8 mouse cellular contexts compared by ENCODE assay signal in the genomic region with DNA sequence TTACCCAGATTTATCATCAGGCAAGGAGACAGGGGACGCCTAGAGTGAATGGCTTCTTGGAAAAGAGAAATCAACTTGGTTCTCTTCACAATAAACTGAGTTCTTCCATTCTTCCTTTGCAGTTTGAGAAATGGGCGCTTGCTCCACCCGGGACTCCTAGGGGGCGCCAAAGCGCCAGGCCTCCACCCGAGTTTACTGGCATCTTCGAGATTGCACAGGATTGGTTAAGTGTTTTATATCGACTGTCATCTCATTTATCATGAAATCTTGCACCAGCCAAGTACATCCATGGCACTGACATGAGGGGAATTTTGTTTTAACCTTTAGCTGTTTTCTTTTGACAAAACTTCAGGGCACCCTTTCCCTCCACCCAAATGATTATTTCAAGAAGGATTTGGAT. TPM values are rescaled to one million over a fixed set of nuclear protein-coding genes. Genes with fewer than 3 reads are reported as not detected.
DNase-seq lines count a peak whose midpoint lies in the region; ATAC-seq and TF ChIP-seq lines count a peak whose summit lies in the region.

No protein-coding gene starts in this region.

- H3K9me3 ChIP-seq in forebrain, postnatal 0 days (ENCODE audit: low read length), result no peaks in the 10 kb centered on the region
- H3K9me3 ChIP-seq in forebrain, embryonic 16.5 days (ENCODE audit: control insufficient read depth, low read length), result no peaks in the 10 kb centered on the region
- no peaks in the 10 kb centered on the region for H3K9me3 ChIP-seq in neural tube, embryonic 11.5 days (ENCODE audit: control insufficient read depth, low read length)

- DNase-seq in forebrain, postnatal 0 days, result peak; percentile 81
- peak; percentile 32 to 57 for DNase-seq in urinary bladder, adult 18-20 months (ENCODE audit: low spot score in 2 of 2)
- DNase-seq in urinary bladder, postnatal 10 days (ENCODE audit: low spot score), result no peak
- peak; percentile 45 for DNase-seq in gastrocnemius, adult 18-20 months (ENCODE audit: low spot score)
- peak; percentile 62 to 80 for DNase-seq in layer of hippocampus, postnatal 25 days (ENCODE audit: extremely low spot score in 1 of 2, low spot score in 1 of 2)
- DNase-seq in neural tube, embryonic 11.5 days (ENCODE audit: low spot score), result peak; percentile 75

- 7% methylated on average over 8 of the region's 8 CpGs for WGBS in forebrain, postnatal 0 days
- 6% methylated on average over 8 of the region's 8 CpGs for WGBS in forebrain, embryonic 16.5 days
- WGBS in neural tube, embryonic 11.5 days, result 20% methylated on average over 8 of the region's 8 CpGs

- ATAC-seq in forebrain, postnatal 0 days, result no peak
- ATAC-seq in forebrain, embryonic 16.5 days, result no peak
- no peak for ATAC-seq in neural tube, embryonic 11.5 days (ENCODE audit: insufficient read depth, low FRiP score, low TSS enrichment)
- no peak for ATAC-seq in erythroblast, adult 5-6 weeks (replicated peaks; ENCODE audit: low FRiP score, poor library complexity, severe bottlenecking)

- no peak overlapping the region for H3K9ac ChIP-seq in forebrain, postnatal 0 days
- H3K9ac ChIP-seq in forebrain, embryonic 16.5 days (replicated peaks; ENCODE audit: low read depth, low read length), result no peak overlapping the region
- H3K9ac ChIP-seq in neural tube, embryonic 11.5 days (ENCODE audit: low read length), result no peak overlapping the region

- peak; percentile 74 for TF ChIP-seq CTCF in forebrain, postnatal 0 days (IDR thresholded peaks at IDR 0.05; ENCODE audit: low read depth)

- no peak overlapping the region for H3K4me3 ChIP-seq in forebrain, postnatal 0 days (ENCODE audit: low read depth, low read length)
- no peak overlapping the region for H3K4me3 ChIP-seq in forebrain, embryonic 16.5 days (replicated peaks; ENCODE audit: low read length)
- no peak overlapping the region for H3K4me3 ChIP-seq in neural tube, embryonic 11.5 days (ENCODE audit: low read depth, low read length)

- no peak overlapping the region for H3K4me2 ChIP-seq in forebrain, postnatal 0 days (ENCODE audit: low read depth)
- no peak overlapping the region for H3K4me2 ChIP-seq in forebrain, embryonic 16.5 days (ENCODE audit: low read length)
- no peak overlapping the region for H3K4me2 ChIP-seq in neural tube, embryonic 11.5 days (ENCODE audit: low read depth)

- no peaks in the 10 kb centered on the region for H3K36me3 ChIP-seq in forebrain, postnatal 0 days (ENCODE audit: insufficient read depth)
- H3K36me3 ChIP-seq in forebrain, embryonic 16.5 days (ENCODE audit: control insufficient read depth, insufficient read depth), result no peaks in the 10 kb centered on the region
- no peaks in the 10 kb centered on the region for H3K36me3 ChIP-seq in neural tube, embryonic 11.5 days (ENCODE audit: control insufficient read depth, insufficient read depth, low read length)

- peaks cover 7% of the 10 kb centered on the region for H3K27me3 ChIP-seq in forebrain, postnatal 0 days (ENCODE audit: insufficient read depth, low read length)
- H3K27me3 ChIP-seq in forebrain, embryonic 16.5 days (replicated peaks; ENCODE audit: control insufficient read depth, insufficient read depth, low read length), result 0 out of 2 replicates have a peak, but pooled peaks cover 4% of the 10 kb centered on the region
- H3K27me3 ChIP-seq in neural tube, embryonic 11.5 days (ENCODE audit: control insufficient read depth, insufficient read depth, low read length), result peaks cover 14% of the 10 kb centered on the region

- H3K4me1 ChIP-seq in forebrain, postnatal 0 days (ENCODE audit: insufficient read depth), result peaks cover 7% of the 10 kb centered on the region; the same call in 1 of the 2 replicates
- peaks cover 19% of the 10 kb centered on the region for H3K4me1 ChIP-seq in forebrain, embryonic 16.5 days (replicated peaks; ENCODE audit: control insufficient read depth, insufficient read depth, low read length)
- peaks cover 11% of the 10 kb centered on the region for H3K4me1 ChIP-seq in neural tube, embryonic 11.5 days (ENCODE audit: control insufficient read depth, insufficient read depth, low read length)

- no peak overlapping the region for H3K27ac ChIP-seq in forebrain, postnatal 0 days (ENCODE audit: low read depth, low read length)
- H3K27ac ChIP-seq in forebrain, embryonic 16.5 days (ENCODE audit: low read length), result no peak overlapping the region
- H3K27ac ChIP-seq in neural tube, embryonic 11.5 days (ENCODE audit: low read depth, low read length), result no peak overlapping the region

RNA-seq across cellular contexts. Expression of gene Igfbp3, which starts 2.0 kb away (rescaled TPM):
- total RNA-seq in forebrain, postnatal 0 days (2014; rRNA removed), result 56.6 and 61.9 TPM in 2 replicates
- 29.9 and 32.6 TPM in 2 replicates for polyA plus RNA-seq in forebrain, postnatal 0 days (2015; fragmentation: Nextera tagmentation; extraction: Ambion mirVana)
- polyA plus RNA-seq in forebrain, embryonic 16.5 days (2015; fragmentation: Nextera tagmentation; extraction: Ambion mirVana), result 51.1 and 62.5 TPM in 2 replicates
- 10 to 100 TPM; 12.0 to 13.4 TPM for total RNA-seq in gastrocnemius, adult 18-20 months (2021)
- total RNA-seq in layer of hippocampus, postnatal 25 days (2021), result 10 to 100 TPM; 12.5 to 19.5 TPM
- 36.4 and 37.4 TPM in 2 replicates for polyA plus RNA-seq in neural tube, embryonic 11.5 days (2014; fragmentation: Nextera tagmentation; extraction: Ambion mirVana)
- total RNA-seq in erythroblast, adult 5-6 weeks (2015; ENCODE audit: low replicate concordance), result 0.42 TPM in 1 of 2 replicates, not detected in the other
- not detected in 2 replicates for total RNA-seq in erythroblast, adult 5-6 weeks (2017; ENCODE audit: low replicate concordance)

RNA-seq across cellular contexts. Expression of gene Igfbp1, which starts 18.1 kb away (rescaled TPM):
- total RNA-seq in forebrain, postnatal 0 days (2014; rRNA removed), result not detected in 2 replicates
- not detected in 2 replicates for polyA plus RNA-seq in forebrain, postnatal 0 days (2015; fragmentation: Nextera tagmentation; extraction: Ambion mirVana)
- polyA plus RNA-seq in forebrain, embryonic 16.5 days (2015; fragmentation: Nextera tagmentation; extraction: Ambion mirVana), result 0.23 TPM in 1 of 2 replicates, not detected in the other
- total RNA-seq in gastrocnemius, adult 18-20 months (2021), result not detected
- total RNA-seq in layer of hippocampus, postnatal 25 days (2021), result not detected
- 0.26 and 0.34 TPM in 2 replicates for polyA plus RNA-seq in neural tube, embryonic 11.5 days (2014; fragmentation: Nextera tagmentation; extraction: Ambion mirVana)
- not detected in 2 replicates for total RNA-seq in erythroblast, adult 5-6 weeks (2015; ENCODE audit: low replicate concordance)
- total RNA-seq in erythroblast, adult 5-6 weeks (2017; ENCODE audit: low replicate concordance), result not detected in 2 replicates

RNA-seq across cellular contexts. Expression of gene Gm11985, which starts 27.3 kb away (rescaled TPM):
- not detected in 2 replicates for total RNA-seq in forebrain, postnatal 0 days (2014; rRNA removed)
- not detected in 2 replicates for polyA plus RNA-seq in forebrain, postnatal 0 days (2015; fragmentation: Nextera tagmentation; extraction: Ambion mirVana)
- not detected in 2 replicates for polyA plus RNA-seq in forebrain, embryonic 16.5 days (2015; fragmentation: Nextera tagmentation; extraction: Ambion mirVana)
- not detected for total RNA-seq in gastrocnemius, adult 18-20 months (2021)
- total RNA-seq in layer of hippocampus, postnatal 25 days (2021), result not detected
- polyA plus RNA-seq in neural tube, embryonic 11.5 days (2014; fragmentation: Nextera tagmentation; extraction: Ambion mirVana), result not detected in 2 replicates
- not detected in 2 replicates for total RNA-seq in erythroblast, adult 5-6 weeks (2015; ENCODE audit: low replicate concordance)
- total RNA-seq in erythroblast, adult 5-6 weeks (2017; ENCODE audit: low replicate concordance), result not detected in 2 replicates

Comparison
In these comparisons a context has a peak if more than half of its experiments do, and no peak if none do; other contexts are left out.
1. RNA of gene Igfbp3, which starts 2.0 kb away (total RNA-seq): 56.6 to 61.9 TPM in forebrain, postnatal 0 days, 12.5 to 19.5 TPM in layer of hippocampus, postnatal 25 days and 12.0 to 13.4 TPM in gastrocnemius, adult 18-20 months; 0.42 TPM in erythroblast, adult 5-6 weeks; every median in the first group is over 4 times any median in the second.